Mouse (Mus musculus): Measurements from ENCODE around the gene Itih2. TPM values are rescaled to one million over a fixed set of nuclear protein-coding genes. Genes with fewer than 3 reads are reported as not detected.
A peak's percentile ranks its signal among the peaks of the same experiment; 100 is the strongest.

The Itih2 gene
- polyA plus RNA-seq, 1 experiment from 2014 or later: 0.58 TPM

DNA sequence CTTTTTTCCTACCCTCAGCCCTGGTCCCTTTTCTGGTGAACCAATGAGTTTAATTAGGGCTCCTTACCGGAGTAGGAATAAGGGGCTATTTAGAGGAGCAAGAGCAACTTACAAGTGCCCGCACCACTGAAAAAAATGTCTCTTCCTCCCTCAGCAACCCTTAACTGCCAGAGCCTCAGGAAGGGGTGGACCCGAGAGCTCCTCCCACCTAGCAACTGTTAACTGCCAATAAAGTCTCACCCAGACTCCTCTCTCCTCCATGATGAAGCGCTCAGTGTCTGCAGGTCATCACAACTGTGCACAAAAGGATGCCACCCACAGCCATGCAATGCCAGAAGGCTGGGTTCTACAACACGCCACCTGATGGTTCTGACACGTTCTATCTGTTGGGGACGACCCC, 59.4 kb downstream of the Itih2 start:
- Histone ChIP-seq H3K9ac (ENCODE audit: low read length) (no peak overlapping the region), H3K27me3 (ENCODE audit: control insufficient read depth, insufficient read depth, low read length) (no peaks in the 10 kb centered on the region), H3K9me3 (replicated peaks; ENCODE audit: control insufficient read depth, low read length) (no peaks in the 10 kb centered on the region), H3K36me3 (ENCODE audit: control insufficient read depth, insufficient read depth) (peaks cover 22% of the 10 kb centered on the region), H3K27ac (ENCODE audit: low read length) (no peak overlapping the region), H3K4me1 (ENCODE audit: control insufficient read depth, insufficient read depth, low read length) (peaks cover 34% of the 10 kb centered on the region), H3K4me2 (ENCODE audit: low read depth, low read length) (no peak overlapping the region), H3K4me3 (ENCODE audit: low read length) (no peak overlapping the region)
- ATAC-seq (replicated peaks; ENCODE audit: extremely low read depth, insufficient read depth, low FRiP score): no peak
- 71% methylated on average over 7 of the region's 7 CpGs for WGBS

DNA sequence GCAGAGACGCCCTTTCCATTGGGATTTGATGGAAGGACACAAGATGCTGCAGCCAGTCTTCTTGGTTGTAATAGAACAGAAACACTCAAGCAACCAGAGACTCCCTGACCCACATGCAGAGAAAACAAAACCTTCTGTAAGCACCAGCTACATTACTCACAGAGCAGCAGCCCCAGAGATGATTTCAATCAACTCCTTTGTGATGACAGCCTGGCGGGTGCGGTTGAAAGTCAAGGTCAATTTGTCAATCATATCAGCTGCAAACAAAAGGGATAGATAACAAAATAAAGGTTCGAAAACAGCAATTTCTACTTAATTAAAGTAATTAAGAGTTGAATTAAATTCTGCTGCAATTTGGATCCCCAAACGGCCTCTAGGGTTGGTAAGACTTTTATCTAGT, 72.4 kb downstream of the Itih2 start:
- Histone ChIP-seq H3K4me1 (ENCODE audit: control insufficient read depth, insufficient read depth, low read length) (peaks cover 9% of the 10 kb centered on the region), H3K4me2 (ENCODE audit: low read depth, low read length) (no peak overlapping the region), H3K4me3 (ENCODE audit: low read length) (no peak overlapping the region), H3K9ac (ENCODE audit: low read length) (no peak overlapping the region), H3K27me3 (ENCODE audit: control insufficient read depth, insufficient read depth, low read length) (no peaks in the 10 kb centered on the region), H3K36me3 (ENCODE audit: control insufficient read depth, insufficient read depth) (peaks cover 74% of the 10 kb centered on the region), H3K27ac (ENCODE audit: low read length) (no peak overlapping the region), H3K9me3 (replicated peaks; ENCODE audit: control insufficient read depth, low read length) (no peaks in the 10 kb centered on the region)
- no peak for ATAC-seq (replicated peaks; ENCODE audit: extremely low read depth, insufficient read depth, low FRiP score)
- 78% methylated on average over 5 of the region's 5 CpGs for WGBS

DNA sequence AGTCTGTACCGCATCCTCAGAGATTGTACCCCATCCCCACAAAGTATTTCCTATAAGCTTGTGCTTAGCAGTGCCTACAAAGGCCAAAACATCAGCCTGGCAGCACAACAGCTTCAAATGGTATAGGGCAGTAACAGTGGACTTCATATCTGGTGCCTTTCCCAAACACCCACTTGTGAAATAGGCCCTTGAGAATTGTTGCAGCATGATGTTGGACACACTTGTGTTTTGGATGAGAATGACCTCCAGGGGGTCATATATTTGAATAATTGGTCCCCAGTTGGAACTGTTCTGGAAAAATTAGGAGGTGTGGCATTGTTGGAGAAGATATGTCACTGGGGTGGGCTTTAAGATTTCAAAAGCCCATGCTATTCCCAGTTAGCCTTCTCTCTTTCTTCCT, 79.2 kb downstream of the Itih2 start:
- Histone ChIP-seq H3K4me3 (ENCODE audit: low read length) (no peak overlapping the region), H3K27ac (ENCODE audit: low read length) (no peak overlapping the region), H3K4me1 (ENCODE audit: control insufficient read depth, insufficient read depth, low read length) (peaks cover 10% of the 10 kb centered on the region), H3K4me2 (ENCODE audit: low read depth, low read length) (no peak overlapping the region), H3K36me3 (ENCODE audit: control insufficient read depth, insufficient read depth) (peaks cover 28% of the 10 kb centered on the region), H3K27me3 (ENCODE audit: control insufficient read depth, insufficient read depth, low read length) (no peaks in the 10 kb centered on the region), H3K9me3 (replicated peaks; ENCODE audit: control insufficient read depth, low read length) (no peaks in the 10 kb centered on the region), H3K9ac (ENCODE audit: low read length) (no peak overlapping the region)
- no peak for ATAC-seq (replicated peaks; ENCODE audit: extremely low read depth, insufficient read depth, low FRiP score)
- 81% methylated on average over 1 of the region's 1 CpGs for WGBS

DNA sequence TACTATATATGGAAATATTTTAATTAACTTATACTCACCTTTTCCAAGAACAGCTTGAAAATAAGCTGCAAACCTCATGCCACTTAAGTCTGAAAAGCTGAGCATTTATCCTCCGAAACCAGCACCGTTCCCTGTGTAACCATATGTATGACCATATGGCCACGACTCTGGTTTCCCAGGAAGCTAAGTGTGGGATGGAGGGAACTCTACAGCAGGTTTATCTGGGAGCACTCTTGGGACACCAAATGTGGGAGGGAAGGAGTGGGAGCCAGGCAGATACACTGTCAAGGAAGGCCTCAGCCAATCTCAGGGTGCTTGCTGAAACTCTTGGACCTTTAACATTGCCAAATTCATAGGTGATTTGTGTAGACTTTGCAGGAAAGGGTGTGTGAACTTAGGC, 80.3 kb downstream of the Itih2 start:
- H3K36me3 ChIP-seq (ENCODE audit: control insufficient read depth, insufficient read depth): peaks cover 20% of the 10 kb centered on the region
- no peak for ATAC-seq (replicated peaks; ENCODE audit: extremely low read depth, insufficient read depth, low FRiP score)
- WGBS: 89% methylated on average over 3 of the region's 3 CpGs
- no peak overlapping the region for H3K4me3 ChIP-seq (ENCODE audit: low read length)
- H3K27me3 ChIP-seq (ENCODE audit: control insufficient read depth, insufficient read depth, low read length): no peaks in the 10 kb centered on the region
- H3K27ac ChIP-seq (ENCODE audit: low read length): no peak overlapping the region
- H3K4me1 ChIP-seq (ENCODE audit: control insufficient read depth, insufficient read depth, low read length): peaks cover 10% of the 10 kb centered on the region
- H3K4me2 ChIP-seq (ENCODE audit: low read depth, low read length): no peak overlapping the region
- H3K9ac ChIP-seq (ENCODE audit: low read length): no peak overlapping the region
- H3K9me3 ChIP-seq (replicated peaks; ENCODE audit: control insufficient read depth, low read length): no peaks in the 10 kb centered on the region

DNA sequence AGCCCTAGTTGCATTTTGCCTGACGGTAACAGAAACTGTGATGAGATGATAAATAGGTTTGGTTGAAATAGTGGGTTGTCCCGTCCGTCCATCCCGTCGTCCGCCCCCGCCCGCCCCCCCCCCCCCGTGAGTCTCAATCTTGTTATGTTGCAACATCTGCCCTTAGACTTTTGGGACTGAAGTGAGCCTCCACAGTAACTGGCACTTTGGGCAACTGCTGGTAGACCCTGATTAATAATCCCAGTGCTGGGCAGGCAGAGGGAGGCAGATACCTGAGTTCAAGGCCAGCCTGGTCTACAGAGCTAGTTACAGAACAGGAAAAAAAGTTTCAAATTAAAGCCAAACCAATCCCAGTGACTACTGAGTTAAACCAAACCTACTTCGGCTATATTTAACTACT, 81.7 kb downstream of the Itih2 start:
- H3K4me1 ChIP-seq (ENCODE audit: control insufficient read depth, insufficient read depth, low read length): peaks cover 10% of the 10 kb centered on the region
- WGBS: 18% methylated on average over 10 of the region's 10 CpGs
- peaks cover 7% of the 10 kb centered on the region for H3K36me3 ChIP-seq (ENCODE audit: control insufficient read depth, insufficient read depth)
- H3K27ac ChIP-seq (ENCODE audit: low read length): no peak overlapping the region
- peak overlapping the region; percentile 71 for H3K4me2 ChIP-seq (ENCODE audit: low read depth, low read length)
- no peaks in the 10 kb centered on the region for H3K9me3 ChIP-seq (replicated peaks; ENCODE audit: control insufficient read depth, low read length)
- peak overlapping the region; percentile 46; the same call in 1 of the 2 replicates for H3K9ac ChIP-seq (ENCODE audit: low read length)
- no peak for ATAC-seq (replicated peaks; ENCODE audit: extremely low read depth, insufficient read depth, low FRiP score)
- H3K4me3 ChIP-seq (ENCODE audit: low read length): peak overlapping the region; percentile 94; the same call in 1 of the 2 replicates
- no peaks in the 10 kb centered on the region for H3K27me3 ChIP-seq (ENCODE audit: control insufficient read depth, insufficient read depth, low read length)

DNA sequence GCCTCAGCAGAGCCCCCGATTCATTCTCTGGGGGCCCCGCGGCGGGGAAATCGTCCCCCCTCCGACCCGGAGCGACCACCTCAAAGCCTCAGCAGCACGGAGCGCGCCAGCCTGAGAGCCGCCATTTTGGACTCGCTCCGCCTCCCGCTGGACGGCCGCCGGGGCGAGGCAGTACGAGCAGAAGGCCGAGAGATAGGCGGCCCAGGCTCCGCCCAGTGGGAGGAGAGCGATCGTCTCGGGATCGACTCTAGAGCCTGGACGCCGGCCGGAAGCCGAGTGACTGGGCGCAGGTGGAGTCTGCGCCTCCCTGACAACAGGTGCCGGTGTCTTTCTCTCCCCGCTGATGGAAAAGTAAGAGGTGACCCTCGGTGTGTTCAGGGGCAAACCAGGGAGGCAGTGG, 82.7 kb downstream of the Itih2 start, which contains the start of gene Taf3:
Taf3 (minus strand) TSS at position 136 of the 400 bp plus-strand sequence.
- Histone ChIP-seq H3K4me2 (ENCODE audit: low read depth, low read length) (peak within 1 kb of the TSS; percentile 80), H3K9ac (ENCODE audit: low read length) (peak within 1 kb of the TSS; percentile 92), H3K36me3 (ENCODE audit: control insufficient read depth, insufficient read depth) (no peaks in the 10 kb centered on the region), H3K9me3 (replicated peaks; ENCODE audit: control insufficient read depth, low read length) (no peaks in the 10 kb centered on the region), H3K4me1 (ENCODE audit: control insufficient read depth, insufficient read depth, low read length) (peaks cover 10% of the 10 kb centered on the region), H3K27ac (ENCODE audit: low read length) (peak within 1 kb of the TSS; percentile 11), H3K4me3 (ENCODE audit: low read length) (peak within 1 kb of the TSS; percentile 94), H3K27me3 (ENCODE audit: control insufficient read depth, insufficient read depth, low read length) (no peaks in the 10 kb centered on the region)
- under 1% methylated on average over 36 of the region's 36 CpGs for WGBS
- peak; percentile 93 for ATAC-seq (replicated peaks; ENCODE audit: extremely low read depth, insufficient read depth, low FRiP score)

DNA sequence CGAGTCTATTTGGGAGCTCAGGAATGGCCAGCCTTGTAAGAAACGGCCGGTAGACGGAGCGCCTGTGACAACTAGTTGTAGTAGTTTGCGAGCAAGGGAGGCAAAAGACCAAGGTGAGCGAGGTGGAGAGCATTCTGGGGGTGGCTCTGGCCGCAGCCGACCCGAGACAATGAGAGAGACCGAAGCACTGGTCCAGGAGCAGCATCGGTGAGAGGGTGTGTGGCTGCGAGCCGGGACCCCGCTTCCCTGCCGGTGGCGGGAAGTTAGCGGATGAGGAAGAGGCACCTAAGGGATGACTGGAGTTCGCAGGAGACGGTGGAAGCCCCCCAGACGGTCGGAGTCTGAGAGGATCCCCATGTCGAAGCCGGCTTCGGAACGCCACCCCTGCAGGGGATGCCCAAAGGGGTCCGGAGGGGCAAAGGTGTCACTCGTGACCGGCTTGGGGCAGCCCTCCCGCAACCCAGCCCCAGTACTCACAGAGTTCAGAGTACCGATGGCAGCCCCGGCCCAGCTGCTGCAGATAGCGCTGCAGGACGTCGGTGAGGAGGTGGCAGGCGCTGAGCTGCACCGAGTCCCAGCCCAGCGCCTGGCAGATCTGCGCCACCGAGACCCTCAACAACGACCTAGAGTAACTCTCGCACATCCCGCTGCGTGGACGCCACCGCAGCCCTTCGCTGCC, 83.3 kb downstream of the Itih2 start:
- ATAC-seq (replicated peaks; ENCODE audit: extremely low read depth, insufficient read depth, low FRiP score): peak; percentile 68
- Histone ChIP-seq H3K27ac (ENCODE audit: low read length) (peak overlapping the region; percentile 11), H3K4me3 (ENCODE audit: low read length) (peak overlapping the region; percentile 94), H3K9me3 (replicated peaks; ENCODE audit: control insufficient read depth, low read length) (no peaks in the 10 kb centered on the region), H3K4me2 (ENCODE audit: low read depth, low read length) (peak overlapping the region; percentile 80), H3K27me3 (ENCODE audit: control insufficient read depth, insufficient read depth, low read length) (no peaks in the 10 kb centered on the region), H3K36me3 (ENCODE audit: control insufficient read depth, insufficient read depth) (no peaks in the 10 kb centered on the region), H3K9ac (ENCODE audit: low read length) (peak overlapping the region; percentile 92), H3K4me1 (ENCODE audit: control insufficient read depth, insufficient read depth, low read length) (peaks cover 10% of the 10 kb centered on the region)
- under 1% methylated on average over 47 of the region's 47 CpGs for WGBS

Other genes with a start within 250 kb of the Itih2 start
- not detected in 2 replicates for gene 9230102O04Rik, start 241.9 kb downstream of the Itih2 start, polyA plus RNA-seq (2015; fragmentation: Nextera tagmentation; extraction: Ambion mirVana)
- gene Gata3, start 241.4 kb downstream of the Itih2 start, polyA plus RNA-seq (2015; fragmentation: Nextera tagmentation; extraction: Ambion mirVana): 5.4 and 11.9 TPM in 2 replicates
- 7.5 and 8.3 TPM in 2 replicates for gene Taf3, start 82.8 kb downstream of the Itih2 start, polyA plus RNA-seq (2015; fragmentation: Nextera tagmentation; extraction: Ambion mirVana)
- gene Atp5c1, start 50.9 kb downstream of the Itih2 start, polyA plus RNA-seq (2015; fragmentation: Nextera tagmentation; extraction: Ambion mirVana): 1,497 and 1,501 TPM in 2 replicates
- gene Kin, start 50.8 kb downstream of the Itih2 start, polyA plus RNA-seq (2015; fragmentation: Nextera tagmentation; extraction: Ambion mirVana): 21.3 and 22.5 TPM in 2 replicates
- 9.8 and 10.3 TPM in 2 replicates for gene Itih5, start 22.2 kb upstream of the Itih2 start, polyA plus RNA-seq (2015; fragmentation: Nextera tagmentation; extraction: Ambion mirVana)
- 1.2 and 1.3 TPM in 2 replicates for gene Sfmbt2, start 239.1 kb upstream of the Itih2 start, polyA plus RNA-seq (2015; fragmentation: Nextera tagmentation; extraction: Ambion mirVana)